9 mouse cellular contexts compared by ENCODE assay signal in genomic region chr3:103715762-103716693, GRCm38 (mm10). TPM values are rescaled to one million over a fixed set of nuclear protein-coding genes. Genes with fewer than 3 reads are reported as not detected.
A peak's percentile ranks its signal among the peaks of the same experiment; 100 is the strongest.
DNase-seq lines count a peak whose midpoint lies in the region; ATAC-seq lines count a peak whose summit lies in the region.
"Had no signal": no experiment of that assay in that cellular context is flagged by ENCODE, and none has a peak within 500 bp of the region (broad histone marks: within the 10 kb centered on the region; RNA-seq: fewer than 3 reads in every experiment).

No protein-coding gene starts in this region.

- H3K36me3 ChIP-seq in embryonic facial prominence, embryonic 11.5 days (replicated peaks; ENCODE audit: control insufficient read depth, insufficient read depth, low read depth, low read length), result no peaks in the 10 kb centered on the region
- H3K36me3 ChIP-seq in hindbrain, embryonic 16.5 days (ENCODE audit: control insufficient read depth, insufficient read depth, low read length), result no peaks in the 10 kb centered on the region

- H3K4me3 ChIP-seq in embryonic facial prominence, embryonic 11.5 days (ENCODE audit: low read depth, low read length), result no peak overlapping the region
- H3K4me3 ChIP-seq in hindbrain, embryonic 16.5 days (ENCODE audit: low read length), result no peak overlapping the region

- H3K4me1 ChIP-seq in embryonic facial prominence, embryonic 11.5 days (ENCODE audit: control insufficient read depth, insufficient read depth, low read length), result no peaks in the 10 kb centered on the region
- peaks cover 12% of the 10 kb centered on the region for H3K4me1 ChIP-seq in hindbrain, embryonic 16.5 days (ENCODE audit: control insufficient read depth, insufficient read depth, low read depth, low read length)

- no peaks in the 10 kb centered on the region for H3K27me3 ChIP-seq in embryonic facial prominence, embryonic 11.5 days (ENCODE audit: control insufficient read depth, insufficient read depth, low read length)
- no peaks in the 10 kb centered on the region for H3K27me3 ChIP-seq in hindbrain, embryonic 16.5 days (replicated peaks; ENCODE audit: control insufficient read depth, insufficient read depth, low read length)

- no peaks in the 10 kb centered on the region for H3K9me3 ChIP-seq in embryonic facial prominence, embryonic 11.5 days (replicated peaks; ENCODE audit: control insufficient read depth, low read length)
- no peaks in the 10 kb centered on the region for H3K9me3 ChIP-seq in hindbrain, embryonic 16.5 days (ENCODE audit: control insufficient read depth, low read length)

- ATAC-seq in embryonic facial prominence, embryonic 11.5 days (replicated peaks; ENCODE audit: insufficient number of reproducible peaks, low FRiP score, low TSS enrichment, low read depth), result no peak; the same call in 1 of the 2 replicates
- ATAC-seq in hindbrain, embryonic 16.5 days, result peak; percentile 66
- ATAC-seq in erythroid progenitor cell, adult 5-6 weeks (replicated peaks; ENCODE audit: low FRiP score, poor library complexity, severe bottlenecking), result no peak

- H3K27ac ChIP-seq in embryonic facial prominence, embryonic 11.5 days (replicated peaks; ENCODE audit: low read depth, low read length), result no peak overlapping the region
- H3K27ac ChIP-seq in hindbrain, embryonic 16.5 days (ENCODE audit: low read depth, low read length), result no peak overlapping the region

- H3K9ac ChIP-seq in embryonic facial prominence, embryonic 11.5 days (replicated peaks; ENCODE audit: low read length), result no peak overlapping the region
- no peak overlapping the region for H3K9ac ChIP-seq in hindbrain, embryonic 16.5 days (ENCODE audit: low read depth, low read length)

- 47% methylated on average over 11 of the region's 11 CpGs for WGBS in embryonic facial prominence, embryonic 11.5 days
- WGBS in hindbrain, embryonic 16.5 days, result 21% methylated on average over 11 of the region's 11 CpGs

- peak; percentile 12 to 58 for DNase-seq in spleen, postnatal 4 days (ENCODE audit: low spot score in 2 of 2)
- DNase-seq in spleen, postnatal 14 days (ENCODE audit: low spot score in 2 of 2), result no peak
- peak; percentile 50 for DNase-seq in embryonic facial prominence, embryonic 11.5 days (ENCODE audit: low spot score)
- peak; percentile 60 to 70 for DNase-seq in lung, postnatal 4 days
- DNase-seq in thymus, postnatal 36 days, result peak; percentile 26 to 31
- no peak for DNase-seq in cerebellum, postnatal 36 days

- no peak overlapping the region for H3K4me2 ChIP-seq in embryonic facial prominence, embryonic 11.5 days (ENCODE audit: low read depth, low read length)
- H3K4me2 ChIP-seq in hindbrain, embryonic 16.5 days (ENCODE audit: low read length), result no peak overlapping the region

RNA-seq across cellular contexts. Expression of gene Olfml3, which starts 21.8 kb away (rescaled TPM):
- polyA plus RNA-seq in embryonic facial prominence, embryonic 11.5 days (2014; fragmentation: Nextera tagmentation; extraction: Ambion mirVana), result 25.2 and 26.1 TPM in 2 replicates
- 10.0 and 10.5 TPM in 2 replicates for polyA plus RNA-seq in hindbrain, embryonic 16.5 days (2015; fragmentation: Nextera tagmentation; extraction: Ambion mirVana)
- total RNA-seq in erythroid progenitor cell, adult 5-6 weeks (2015; ENCODE audit: low replicate concordance), result 1.4 and 1.7 TPM in 2 replicates
- 0.64 and 0.91 TPM in 2 replicates for total RNA-seq in erythroid progenitor cell, adult 5-6 weeks (2017; ENCODE audit: low replicate concordance)

RNA-seq across cellular contexts. Expression of gene Gm10964, which starts 23.1 kb away (rescaled TPM):
- not detected in 2 replicates for polyA plus RNA-seq in embryonic facial prominence, embryonic 11.5 days (2014; fragmentation: Nextera tagmentation; extraction: Ambion mirVana)
- not detected in 2 replicates for polyA plus RNA-seq in hindbrain, embryonic 16.5 days (2015; fragmentation: Nextera tagmentation; extraction: Ambion mirVana)
- not detected in 2 replicates for total RNA-seq in erythroid progenitor cell, adult 5-6 weeks (2015; ENCODE audit: low replicate concordance)
- total RNA-seq in erythroid progenitor cell, adult 5-6 weeks (2017; ENCODE audit: low replicate concordance), result not detected in 2 replicates
- polyA plus RNA-seq: limb, embryonic 11.5 days had no signal

Comparison
In these comparisons a context has a peak if more than half of its experiments do, and no peak if none do; other contexts are left out.
1. DNase-seq: peak in spleen, postnatal 4 days (2 of 2), embryonic facial prominence, embryonic 11.5 days (single experiment), lung, postnatal 4 days (2 of 2) and thymus, postnatal 36 days (2 of 2); none in spleen, postnatal 14 days (0 of 2) and cerebellum, postnatal 36 days (0 of 2).